Mouse (Mus musculus) megakaryocyte, embryonic 14.5 days (primary cell): ENCODE measurements around the gene Atp8b5.

Source experiments
- FLI1 ChIP-seq: IDR thresholded peaks from 2 replicates; pipeline ENCODE4 v1.6.1; 2012; ENCODE audit warnings: low read length, inconsistent platforms, mixed read lengths
- GATA1 ChIP-seq: IDR thresholded peaks from 3 replicates; pipeline ENCODE4 v1.6.1; 2012; ENCODE audit warnings: mixed read lengths, low read length, inconsistent platforms, borderline replicate concordance

GRCm38 (mm10) chr4:43404697-43405096 lies 137.7 kb downstream of the Atp8b5 start:
- no peak for TF ChIP-seq FLI1
- no peak for TF ChIP-seq GATA1
